Mouse (Mus musculus) stomach, postnatal 0 days (tissue): Measurements from ENCODE around the gene Dpf3.

Experiments used
- CTCF ChIP-seq: IDR thresholded peaks from 2 replicates; pipeline ENCODE4 v1.5.1; 2016; ENCODE audit warnings: antibody characterized with exemption, low read depth, mild to moderate bottlenecking, moderate library complexity
- EP300 ChIP-seq: optimal IDR thresholded peaks from 2 replicates; pipeline ENCODE3; 2016; ENCODE audit warnings: antibody characterized with exemption

DNA sequence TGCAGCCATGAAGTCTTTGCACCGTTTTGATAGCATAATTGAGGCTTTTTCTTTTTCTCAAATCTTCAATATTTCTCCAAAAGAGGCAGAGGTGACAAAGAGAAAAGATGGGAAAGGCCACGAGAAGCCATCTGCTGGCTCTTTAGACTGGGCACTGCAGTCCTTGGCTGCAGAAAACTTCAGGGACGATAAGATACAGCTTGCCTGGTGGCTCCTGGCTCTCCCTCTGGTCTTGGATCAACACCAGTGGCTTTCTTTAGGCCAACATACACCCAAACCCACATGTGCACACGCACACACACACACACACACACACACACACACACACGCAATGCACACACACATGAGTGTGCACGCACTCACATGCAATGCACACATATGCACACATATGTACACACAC is 278.7 kb downstream of the Dpf3 start:
- TF ChIP-seq CTCF (no peak), EP300 (no peak)
